Comparison of ENCODE assay signal across 8 mouse cellular contexts in the genomic region with DNA sequence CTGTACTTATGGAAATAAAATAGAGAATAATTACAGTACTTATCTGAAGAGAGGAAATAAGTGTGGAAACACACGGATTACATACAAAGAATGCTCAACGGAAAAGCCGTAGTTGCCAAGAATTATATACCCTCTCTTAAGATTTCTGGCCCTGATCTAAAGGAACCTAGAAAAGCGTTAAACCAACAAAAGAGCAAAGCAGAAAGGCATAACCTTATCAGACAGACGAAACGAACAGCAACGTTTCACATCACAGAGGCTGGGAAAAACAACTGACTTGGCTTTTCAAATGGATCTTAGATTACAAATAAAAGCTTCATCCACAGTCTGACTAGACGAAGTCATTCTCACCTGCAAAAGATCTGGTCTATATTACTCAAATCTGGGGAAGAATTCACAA. TPM values are rescaled to one million over a fixed set of nuclear protein-coding genes. Genes with fewer than 3 reads are reported as not detected.
DNase-seq lines count a peak whose midpoint lies in the region; ATAC-seq lines count a peak whose summit lies in the region.

No protein-coding gene starts in this region.

- peaks cover 23% of the 10 kb centered on the region for H3K4me1 ChIP-seq in kidney, embryonic 15.5 days
- peaks cover 34% of the 10 kb centered on the region for H3K4me1 ChIP-seq in hindbrain, embryonic 15.5 days (replicated peaks)
- peaks cover 21% of the 10 kb centered on the region for H3K4me1 ChIP-seq in midbrain, embryonic 14.5 days (ENCODE audit: control insufficient read depth, insufficient read depth, low read length)

- peak overlapping the region; percentile 92 for H3K9ac ChIP-seq in kidney, embryonic 15.5 days
- peak overlapping the region; percentile 91 for H3K9ac ChIP-seq in hindbrain, embryonic 15.5 days
- H3K9ac ChIP-seq in midbrain, embryonic 14.5 days (replicated peaks; ENCODE audit: low read length) = peak overlapping the region; percentile 93

- H3K27me3 ChIP-seq in kidney, embryonic 15.5 days = no peaks in the 10 kb centered on the region
- H3K27me3 ChIP-seq in hindbrain, embryonic 15.5 days = no peaks in the 10 kb centered on the region
- no peaks in the 10 kb centered on the region for H3K27me3 ChIP-seq in midbrain, embryonic 14.5 days (ENCODE audit: control insufficient read depth, insufficient read depth, low read length)

- no peak for DNase-seq in kidney, postnatal 10 days
- peak; percentile 29 for DNase-seq in c-Kit-positive CD71-positive TER-119-negative erythroid progenitor cells, embryonic 14.5 days (ENCODE audit: low read depth)
- DNase-seq in midbrain, embryonic 14.5 days = no peak
- DNase-seq in gastrocnemius, postnatal 25 days = no peak
- DNase-seq in spleen, adult 18-20 months = no peak

- ATAC-seq in kidney, embryonic 15.5 days (replicated peaks; ENCODE audit: low FRiP score) = no peak
- no peak for ATAC-seq in hindbrain, embryonic 15.5 days (ENCODE audit: low FRiP score, low read depth)
- no peak for ATAC-seq in midbrain, embryonic 14.5 days (ENCODE audit: low FRiP score, low TSS enrichment)
- no peak for ATAC-seq in inflammation-experienced regulatory T-cells, adult 6 months

- peaks cover 14% of the 10 kb centered on the region; the same call in 1 of the 2 replicates for H3K36me3 ChIP-seq in kidney, embryonic 15.5 days
- H3K36me3 ChIP-seq in hindbrain, embryonic 15.5 days = no peaks in the 10 kb centered on the region
- no peaks in the 10 kb centered on the region for H3K36me3 ChIP-seq in midbrain, embryonic 14.5 days (ENCODE audit: control insufficient read depth, insufficient read depth, low read length)

- H3K4me2 ChIP-seq in kidney, embryonic 15.5 days = peak overlapping the region; percentile 78
- peak overlapping the region; percentile 73 for H3K4me2 ChIP-seq in hindbrain, embryonic 15.5 days
- peak overlapping the region; percentile 72 for H3K4me2 ChIP-seq in midbrain, embryonic 14.5 days (ENCODE audit: low read length)

- H3K27ac ChIP-seq in kidney, embryonic 15.5 days = peak overlapping the region; percentile 100
- H3K27ac ChIP-seq in hindbrain, embryonic 15.5 days (replicated peaks) = peak overlapping the region; percentile 99
- no peak overlapping the region for H3K27ac ChIP-seq in midbrain, embryonic 14.5 days (replicated peaks; ENCODE audit: low read depth, low read length)

- peak overlapping the region; percentile 87 for H3K4me3 ChIP-seq in kidney, embryonic 15.5 days (replicated peaks)
- H3K4me3 ChIP-seq in hindbrain, embryonic 15.5 days = peak overlapping the region; percentile 96
- peak overlapping the region; percentile 76 for H3K4me3 ChIP-seq in midbrain, embryonic 14.5 days (replicated peaks; ENCODE audit: low read depth, low read length)

- WGBS in kidney, embryonic 15.5 days = 5% methylated on average over 8 of the region's 8 CpGs
- 7% methylated on average over 8 of the region's 8 CpGs for WGBS in hindbrain, embryonic 15.5 days
- whole genome bisulfite sequencing in midbrain, embryonic 14.5 days = 5% methylated on average over 8 of the region's 8 CpGs

- H3K9me3 ChIP-seq in kidney, embryonic 15.5 days (replicated peaks) = no peaks in the 10 kb centered on the region
- H3K9me3 ChIP-seq in hindbrain, embryonic 15.5 days = no peaks in the 10 kb centered on the region
- H3K9me3 ChIP-seq in midbrain, embryonic 14.5 days (ENCODE audit: control insufficient read depth, low read length) = no peaks in the 10 kb centered on the region

RNA-seq across cellular contexts. Expression of a gene that starts 1.4 kb away (rescaled TPM):
- polyA plus RNA-seq in kidney, embryonic 15.5 days (2015; fragmentation: Nextera tagmentation; extraction: Ambion mirVana) = 32.6 and 35.7 TPM in 2 replicates
- 32.0 and 33.4 TPM in 2 replicates for polyA plus RNA-seq in hindbrain, embryonic 15.5 days (2015; fragmentation: Nextera tagmentation; extraction: Ambion mirVana)
- 28.8 and 31.0 TPM in 2 replicates for polyA plus RNA-seq in midbrain, embryonic 14.5 days (2014; fragmentation: Nextera tagmentation; extraction: Ambion mirVana)
- polyA plus RNA-seq in inflammation-experienced regulatory T-cells, adult 6 months (2017; shearing (Covaris generic)) = 10 to 100 TPM; 15.7 to 24.7 (median 22.9) TPM
- 10 to 100 TPM; 18.9 to 21.4 TPM for total RNA-seq in gastrocnemius, postnatal 25 days (2021)

RNA-seq across cellular contexts. Expression of a gene that starts 35.6 kb away (rescaled TPM):
- 118 and 129 TPM in 2 replicates for polyA plus RNA-seq in kidney, embryonic 15.5 days (2015; fragmentation: Nextera tagmentation; extraction: Ambion mirVana)
- 41.7 and 42.8 TPM in 2 replicates for polyA plus RNA-seq in hindbrain, embryonic 15.5 days (2015; fragmentation: Nextera tagmentation; extraction: Ambion mirVana)
- polyA plus RNA-seq in midbrain, embryonic 14.5 days (2014; fragmentation: Nextera tagmentation; extraction: Ambion mirVana) = 13.9 and 24.9 TPM in 2 replicates
- not detected for polyA plus RNA-seq in inflammation-experienced regulatory T-cells, adult 6 months (2017; shearing (Covaris generic))
- total RNA-seq in gastrocnemius, postnatal 25 days (2021) = 10 to 100 TPM; 48.1 to 54.0 TPM

Comparison
In these comparisons a context has a peak if more than half of its experiments do, and no peak if none do; other contexts are left out.
1. RNA of a gene that starts 35.6 kb away (polyA plus RNA-seq): 118 to 129 TPM in kidney, embryonic 15.5 days, 41.7 to 42.8 TPM in hindbrain, embryonic 15.5 days and 13.9 to 24.9 TPM in midbrain, embryonic 14.5 days; not detected in inflammation-experienced regulatory T-cells, adult 6 months; every median in the first group is over 10 times any median in the second.
2. Peak in every context shown above with its lines, with median percentiles within 50 percentile points of each other: H3K4me2 ChIP-seq, H3K4me3 ChIP-seq and H3K9ac ChIP-seq.